Mouse (Mus musculus): Measurements from ENCODE around the gene Itga3.

DNA sequence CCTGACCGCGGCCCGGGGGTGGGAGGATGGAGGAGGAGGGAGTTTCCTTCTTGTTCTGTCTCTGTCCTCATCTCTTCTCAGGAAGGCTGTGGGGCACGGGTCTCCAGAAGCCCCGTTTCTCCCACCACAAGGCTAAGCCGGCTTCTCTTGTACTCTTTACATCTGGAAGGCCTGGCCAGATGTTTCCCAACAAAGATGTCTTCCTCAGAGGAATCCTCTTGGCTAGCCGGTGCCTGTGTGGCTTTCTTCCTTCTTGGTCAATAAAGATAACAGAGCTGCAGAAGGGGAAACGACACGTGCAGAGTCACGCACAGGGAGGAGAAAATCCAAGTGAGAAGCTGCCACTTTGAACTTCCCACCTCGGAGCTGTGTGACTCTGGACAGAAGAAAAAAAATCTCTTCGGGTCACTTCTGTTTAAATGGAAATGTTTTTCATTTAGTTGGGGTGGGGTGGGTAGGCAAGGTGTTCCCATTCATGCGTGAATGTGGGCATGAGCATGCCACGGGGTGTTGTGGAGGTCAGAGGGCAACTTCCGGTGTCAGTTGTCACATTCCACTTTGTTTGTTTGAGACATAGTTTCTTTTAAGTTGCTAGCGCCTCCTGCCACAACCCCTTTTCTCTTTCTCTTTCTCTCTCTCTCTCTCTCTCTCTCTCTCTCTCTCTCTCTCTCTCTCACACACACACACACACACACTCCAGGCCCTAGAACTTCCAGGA is 24.6 kb upstream of the Itga3 start:
- no peak for TF ChIP-seq CTCF (IDR thresholded peaks at IDR 0.05; ENCODE audit: low read depth, low read length)
- no peak for TF ChIP-seq POLR2A (IDR thresholded peaks at IDR 0.05; ENCODE audit: borderline replicate concordance, low read depth, low read length)

All from bone marrow macrophage, adult 2 months (primary cell).